Mouse (Mus musculus) cerebellum, adult 2 months (tissue): ENCODE measurements around the gene Uba3. TPM values are rescaled to one million over a fixed set of nuclear protein-coding genes. Genes with fewer than 3 reads are reported as not detected.
A peak's percentile ranks its signal among the peaks of the same experiment; 100 is the strongest.

Source experiments
- DNase-seq, 2 experiments: peaks; one replicate each; pipeline ENCODE4 v3.0.0; 2021
- H3K27ac ChIP-seq: fragments of 200-500 bp; 2 replicates; pipeline ENCODE4 v1.5.1; 2012; ENCODE audit warnings: low read length, control low read depth, inconsistent platforms; ENCODE audit not compliant: insufficient read depth
- H3K27me3 ChIP-seq: fragments of 200-500 bp; 2 replicates; pipeline ENCODE4 v1.6.1; 2012; ENCODE audit warnings: inconsistent platforms, mild to moderate bottlenecking, low read length, moderate library complexity; ENCODE audit not compliant: control insufficient read depth, insufficient read depth
- H3K4me1 ChIP-seq: fragments of 200-500 bp; 2 replicates; pipeline ENCODE4 v1.6.1; 2011; ENCODE audit warnings: low read length; ENCODE audit not compliant: control insufficient read depth, insufficient read depth
- H3K4me3 ChIP-seq: fragments of 200-500 bp; replicated peaks from 2 replicates; pipeline ENCODE3; 2011; ENCODE audit warnings: mild to moderate bottlenecking, low read depth, low read length, control low read depth; ENCODE audit not compliant: insufficient read depth
- CTCF ChIP-seq: fragments of 200-500 bp; IDR thresholded peaks from 2 replicates; pipeline ENCODE4 v1.5.1; 2011; ENCODE audit warnings: low read depth, mild to moderate bottlenecking, control low read depth, low read length, moderate library complexity, borderline replicate concordance; ENCODE audit not compliant: insufficient read depth
- POLR2A ChIP-seq: fragments of 200-500 bp; IDR thresholded peaks from 2 replicates; pipeline ENCODE4 v1.6.1; 2011; ENCODE audit warnings: low read length, control low read depth, borderline replicate concordance; ENCODE audit not compliant: insufficient read depth
- WGBS: fragments of 180-500 bp; shearing (Covaris S2); methylation state at CpG from one replicate; pipeline ENCODE4 v1.1.7; 2018; 5-methylcytosine and 5-hydroxymethylcytosine counted together
- polyA plus RNA-seq: library from polyadenylated mRNA; depleted of rRNA; stranded (reverse); fragments of >200 nt; gene quantifications from 2 replicates; pipeline ENCODE4 v1.2.3, GENCODE M21; 2012

Uba3 gene
- polyA plus RNA-seq, 1 experiment: 79.1 TPM

DNA sequence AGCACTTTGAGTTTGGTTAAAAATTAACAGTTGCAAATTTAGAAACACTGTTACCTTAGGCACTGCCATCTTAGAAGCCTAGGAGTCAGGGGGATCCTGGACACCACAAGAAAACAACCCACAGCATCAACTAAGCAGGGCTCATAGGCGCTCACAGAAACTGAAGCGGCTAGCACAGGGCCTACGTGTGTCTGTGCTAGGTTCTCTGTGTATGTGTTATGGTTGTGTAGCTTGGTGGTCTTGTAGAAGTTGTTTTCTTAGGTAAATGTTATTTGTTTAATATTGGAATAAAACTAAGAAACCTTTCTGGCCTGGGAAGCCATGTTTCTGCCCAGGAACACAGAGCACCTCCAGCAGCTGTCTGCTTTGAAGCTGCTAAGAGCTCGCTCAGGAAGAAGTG is 4.3 kb upstream of the Uba3 start:
- Histone ChIP-seq H3K4me3 (no peak overlapping the region), H3K27me3 (no peaks in the 10 kb centered on the region), H3K4me1 (peaks cover 9% of the 10 kb centered on the region), H3K27ac (no peak overlapping the region)
- TF ChIP-seq CTCF: no peak
- no peak for TF ChIP-seq POLR2A
- 93% methylated on average over 4 of the region's 4 CpGs for WGBS
- no peak for DNase-seq

- DNase-seq: no peak
- no peak overlapping the region for H3K4me3 ChIP-seq
- no peak overlapping the region for H3K27ac ChIP-seq
- no peak for TF ChIP-seq CTCF
- TF ChIP-seq POLR2A: no peak
- no peaks in the 10 kb centered on the region for H3K27me3 ChIP-seq
- H3K4me1 ChIP-seq: peaks cover 5% of the 10 kb centered on the region
- whole genome bisulfite sequencing: 42% methylated on average over 3 of the region's 3 CpGs
Measured at GRCm38 (mm10) chr6:97209201-97209600, 3.8 kb upstream of the Uba3 start.

DNA sequence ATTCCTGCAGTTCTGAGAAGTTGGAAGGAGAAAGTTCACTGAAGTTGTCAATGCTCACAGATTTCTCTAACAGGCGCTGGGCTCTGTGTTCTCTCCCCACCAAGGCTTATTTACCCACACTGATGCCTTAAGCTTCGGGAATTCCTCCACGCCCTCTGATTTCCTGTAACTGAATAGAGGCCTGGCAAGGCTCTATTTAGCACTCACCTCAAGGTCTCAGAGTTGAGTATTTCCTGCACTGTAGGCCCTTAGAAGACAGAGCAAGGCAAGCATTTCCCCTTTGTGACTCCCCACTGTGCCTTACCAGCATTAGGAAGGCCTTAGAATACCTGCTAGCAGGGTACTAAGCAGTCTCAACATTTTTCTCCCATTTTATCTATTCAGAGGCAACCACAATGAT is 3.0 kb upstream of the Uba3 start:
- peaks cover 2% of the 10 kb centered on the region for H3K4me1 ChIP-seq
- WGBS: 62% methylated on average over 3 of the region's 3 CpGs
- no peak overlapping the region for H3K4me3 ChIP-seq
- no peak for TF ChIP-seq CTCF
- TF ChIP-seq POLR2A: no peak
- H3K27me3 ChIP-seq: no peaks in the 10 kb centered on the region
- H3K27ac ChIP-seq: no peak overlapping the region
- DNase-seq: no peak

DNA sequence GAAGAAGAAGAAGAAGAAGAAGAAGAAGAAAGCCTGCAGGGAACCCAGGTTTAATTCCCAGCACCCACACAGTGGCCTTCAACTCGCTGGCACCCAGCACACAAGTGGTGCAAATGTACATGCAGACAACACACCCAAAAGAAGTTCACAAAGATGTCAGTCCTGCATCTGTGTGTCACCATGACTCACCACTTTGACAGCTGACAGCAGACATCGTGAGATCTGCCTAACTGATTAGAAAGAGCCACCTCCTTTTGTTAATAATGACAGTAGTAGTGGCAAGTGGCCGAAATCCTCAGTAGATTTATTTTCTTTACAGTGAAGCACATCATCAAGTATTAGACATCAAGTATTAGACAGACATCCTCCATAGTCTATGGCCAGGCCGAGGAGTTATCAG is 1.6 kb upstream of the Uba3 start:
- no peaks in the 10 kb centered on the region for H3K4me1 ChIP-seq
- no peaks in the 10 kb centered on the region for H3K27me3 ChIP-seq
- H3K4me3 ChIP-seq: no peak overlapping the region
- TF ChIP-seq POLR2A (no peak), CTCF (no peak)
- H3K27ac ChIP-seq: no peak overlapping the region
- WGBS: 83% methylated on average over 4 of the region's 4 CpGs
- no peak for DNase-seq

GRCm38 (mm10) chr6:97204952-97205351 is 495 bp downstream of the Uba3 start:
- peak overlapping the region; percentile 17; the same call in 1 of the 2 replicates for H3K27ac ChIP-seq
- H3K4me3 ChIP-seq: peak overlapping the region; percentile 70
- TF ChIP-seq POLR2A (no peak), CTCF (no peak)
- H3K27me3 ChIP-seq: no peaks in the 10 kb centered on the region
- peak in 1 of 2 experiments; percentile 51 for DNase-seq
- no peaks in the 10 kb centered on the region for H3K4me1 ChIP-seq
- WGBS: under 1% methylated on average over 16 of the region's 16 CpGs

DNA sequence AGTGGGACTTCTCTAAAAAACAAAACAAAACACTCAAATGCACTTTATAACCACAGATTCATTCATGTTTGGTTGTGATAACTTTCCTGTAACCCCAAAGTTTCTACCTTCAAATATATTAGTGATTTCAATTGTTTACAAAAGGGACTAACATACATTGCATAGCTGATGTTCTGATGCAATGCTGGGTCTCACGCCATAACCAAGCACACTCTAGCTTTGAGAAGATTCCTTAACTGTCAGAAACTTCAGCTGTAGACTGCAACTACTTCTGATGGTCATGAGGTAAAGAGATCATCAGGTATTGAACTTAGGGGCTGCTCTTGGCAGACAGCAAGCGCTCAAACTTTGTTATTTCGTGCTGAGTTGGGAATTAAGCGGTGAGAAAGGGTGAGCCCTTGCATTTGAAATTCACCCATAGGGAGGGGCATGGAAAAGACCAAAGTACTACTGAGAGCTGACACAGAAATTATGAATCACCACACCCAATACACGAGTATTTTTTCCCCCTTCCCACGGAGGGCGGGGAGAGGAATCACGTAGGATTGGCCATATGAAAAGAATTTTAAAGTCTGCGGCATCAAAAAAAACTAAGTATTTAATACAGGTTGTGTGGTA is 1.1 kb downstream of the Uba3 start:
- WGBS: 18% methylated on average over 9 of the region's 9 CpGs
- Histone ChIP-seq H3K4me3 (peak overlapping the region; percentile 70), H3K27ac (no peak overlapping the region), H3K27me3 (no peaks in the 10 kb centered on the region), H3K4me1 (no peaks in the 10 kb centered on the region)
- TF ChIP-seq POLR2A: no peak
- no peak for TF ChIP-seq CTCF
- DNase-seq: no peak

DNA sequence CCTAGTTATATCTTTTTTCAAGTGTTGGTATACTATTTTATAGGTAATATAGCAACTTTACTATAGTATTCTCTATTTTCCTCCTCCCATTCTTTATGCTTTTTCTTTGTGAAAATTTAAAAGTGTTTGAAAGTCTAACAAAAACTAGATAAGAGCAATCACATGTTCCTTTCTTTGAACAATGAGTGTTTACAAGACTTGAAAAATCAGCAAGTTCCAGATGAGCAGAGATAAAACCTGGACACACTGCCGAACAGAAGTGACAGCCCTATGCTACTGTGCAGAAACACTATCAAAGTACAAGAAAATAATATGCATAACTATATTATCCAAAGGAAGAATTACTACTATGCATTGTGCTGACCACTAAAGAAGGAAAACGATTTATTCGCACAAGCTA is 3.0 kb downstream of the Uba3 start:
- no peak for DNase-seq
- Histone ChIP-seq H3K27ac (no peak overlapping the region), H3K4me3 (no peak overlapping the region), H3K4me1 (no peaks in the 10 kb centered on the region), H3K27me3 (no peaks in the 10 kb centered on the region)
- 93% methylated on average over 3 of the region's 3 CpGs for WGBS
- TF ChIP-seq CTCF (no peak), POLR2A (no peak)

GRCm38 (mm10) chr6:97200437-97200836 is 5.0 kb downstream of the Uba3 start:
- 45% methylated on average over 3 of the region's 3 CpGs for WGBS
- Histone ChIP-seq H3K4me1 (no peaks in the 10 kb centered on the region), H3K4me3 (no peak overlapping the region), H3K27ac (no peak overlapping the region), H3K27me3 (no peaks in the 10 kb centered on the region)
- no peak for DNase-seq
- TF ChIP-seq CTCF (no peak), POLR2A (no peak)
